Mouse (Mus musculus): Measurements from ENCODE around the gene Gm26920. TPM values are rescaled to one million over a fixed set of nuclear protein-coding genes. Genes with fewer than 3 reads are reported as not detected.
A peak's percentile ranks its signal among the peaks of the same experiment; 100 is the strongest.

Gm26920 gene
- total RNA-seq, 2 experiments from 2014 or later: 0.64 TPM; not detected in 1

- DNase-seq (ENCODE audit: low spot score in 2 of 2): no peak
These were observed 29.9 kb downstream of the Gm26920 start for GRCm38 (mm10) chr7:30060341-30060740.

- DNase-seq (ENCODE audit: low spot score in 2 of 2): no peak
These were observed 36.6 kb downstream of the Gm26920 start for GRCm38 (mm10) chr7:30053591-30053990.

GRCm38 (mm10) chr7:30050882-30051548, 39.2 kb downstream of the Gm26920 start, which contains the start of gene Zfp14:
Gene Zfp14, minus strand, starts transcription at chr7:30051380.
- DNase-seq (ENCODE audit: low spot score in 2 of 2): peak; percentile 91 to 95

- DNase-seq (ENCODE audit: low spot score in 2 of 2): peak; percentile 27 to 71
These were observed 42.1 kb downstream of the Gm26920 start for GRCm38 (mm10) chr7:30048126-30048525.

GRCm38 (mm10) chr7:30044354-30044753, 45.9 kb downstream of the Gm26920 start:
- no peak for DNase-seq (ENCODE audit: low spot score in 2 of 2)

GRCm38 (mm10) chr7:30034331-30034730, 55.9 kb downstream of the Gm26920 start:
- no peak for DNase-seq (ENCODE audit: low spot score in 2 of 2)

- no peak for DNase-seq (ENCODE audit: low spot score in 2 of 2)
These were observed 58.8 kb downstream of the Gm26920 start for GRCm38 (mm10) chr7:30031379-30031778.

- no peak for DNase-seq (ENCODE audit: low spot score in 2 of 2)
These were observed 59.5 kb downstream of the Gm26920 start for GRCm38 (mm10) chr7:30030677-30031076.

- DNase-seq (ENCODE audit: low spot score in 2 of 2): no peak
These were observed 61.6 kb downstream of the Gm26920 start for GRCm38 (mm10) chr7:30028572-30028971.

- no peak for DNase-seq (ENCODE audit: low spot score in 2 of 2)
These were observed 62.9 kb downstream of the Gm26920 start for GRCm38 (mm10) chr7:30027331-30027730.

GRCm38 (mm10) chr7:30025358-30025757, 64.9 kb downstream of the Gm26920 start:
- DNase-seq (ENCODE audit: low spot score in 2 of 2): no peak

- DNase-seq (ENCODE audit: low spot score in 2 of 2): no peak
These were observed 66.4 kb downstream of the Gm26920 start for GRCm38 (mm10) chr7:30023800-30024199.

- no peak for DNase-seq (ENCODE audit: low spot score in 2 of 2)
These were observed 66.9 kb downstream of the Gm26920 start for GRCm38 (mm10) chr7:30023324-30023723.

GRCm38 (mm10) chr7:30019543-30019942, 70.7 kb downstream of the Gm26920 start:
- DNase-seq (ENCODE audit: low spot score in 2 of 2): no peak

- peak in 1 of 2 experiments; percentile 51 for DNase-seq (ENCODE audit: low spot score in 2 of 2)
These were observed 73.0 kb downstream of the Gm26920 start for GRCm38 (mm10) chr7:30017226-30017625.

- peak; percentile 46 to 84 for DNase-seq (ENCODE audit: low spot score in 2 of 2)
These were observed 77.2 kb downstream of the Gm26920 start for GRCm38 (mm10) chr7:30012956-30013363.

- DNase-seq (ENCODE audit: low spot score in 2 of 2): peak in 1 of 2 experiments; percentile 36
These were observed 79.5 kb downstream of the Gm26920 start for GRCm38 (mm10) chr7:30010551-30011195.

- DNase-seq (ENCODE audit: low spot score in 2 of 2): peak; percentile 33 to 51
These were observed 80.7 kb downstream of the Gm26920 start for GRCm38 (mm10) chr7:30009321-30010085.

- no peak for DNase-seq (ENCODE audit: low spot score in 2 of 2)
These were observed 82.1 kb downstream of the Gm26920 start for GRCm38 (mm10) chr7:30008020-30008690.

GRCm38 (mm10) chr7:30007601-30008000, 82.6 kb downstream of the Gm26920 start:
- DNase-seq (ENCODE audit: low spot score in 2 of 2): no peak
